Mouse (Mus musculus) embryonic facial prominence, embryonic 10.5 days (tissue): Measurements from ENCODE around the gene Bahcc1. TPM values are rescaled to one million over a fixed set of nuclear protein-coding genes. Genes with fewer than 3 reads are reported as not detected.

Experiments used
- DNase-seq: peaks from one replicate; pipeline ENCODE4 v3.0.0-alpha.2; 2017; ENCODE audit warnings: low spot score
- H3K27ac ChIP-seq: fragments of 300-500 bp; sonication (generic); replicated peaks from 2 replicates; pipeline ENCODE4 v1.5.1; 2016; ENCODE audit warnings: mild to moderate bottlenecking
- H3K27me3 ChIP-seq: fragments of 300-500 bp; sonication (generic); replicated peaks from 2 replicates; pipeline ENCODE4 v1.6.1; 2016; ENCODE audit warnings: low read depth, mild to moderate bottlenecking; ENCODE audit not compliant: poor library complexity, severe bottlenecking
- H3K36me3 ChIP-seq: fragments of 300-500 bp; sonication (generic); replicated peaks from 2 replicates; pipeline ENCODE4 v1.6.1; 2016; ENCODE audit warnings: mild to moderate bottlenecking, moderate library complexity
- H3K4me1 ChIP-seq: fragments of 300-500 bp; sonication (generic); 2 replicates; pipeline ENCODE4 v1.6.1; 2016
- H3K4me3 ChIP-seq: fragments of 300-500 bp; sonication (generic); 2 replicates; pipeline ENCODE4 v1.5.1; 2016; ENCODE audit warnings: mild to moderate bottlenecking, moderate library complexity
- H3K9me3 ChIP-seq: fragments of 300-500 bp; sonication (generic); 2 replicates; pipeline ENCODE4 v1.6.1; 2016; ENCODE audit warnings: mild to moderate bottlenecking
- WGBS: fragments of 180-500 bp; shearing (Covaris S2); methylation state at CpG from one replicate; pipeline ENCODE4 v1.1.7; 2016; 5-methylcytosine and 5-hydroxymethylcytosine counted together
- polyA plus RNA-seq: library from polyadenylated mRNA; unstranded; fragments of >200 nt; fragmentation: Nextera tagmentation; extraction: Ambion mirVana; gene quantifications from 2 replicates; pipeline ENCODE4 v1.2.1, GENCODE M21; 2016

Gene Bahcc1
- polyA plus RNA-seq, 1 experiment from 2014 or later = 18.4 TPM

- WGBS = 69% methylated on average over 7 of the region's 8 CpGs
- Histone ChIP-seq H3K4me3 (no peak overlapping the region), H3K9me3 (no peaks in the 10 kb centered on the region), H3K4me1 (peaks cover 100% of the 10 kb centered on the region), H3K27ac (peak overlapping the region; percentile 61), H3K36me3 (peaks cover 75% of the 10 kb centered on the region), H3K27me3 (no peaks in the 10 kb centered on the region)
- DNase-seq = no peak
Observed at GRCm38 (mm10) chr11:120255499-120255898, 22.8 kb downstream of the Bahcc1 start.

- Histone ChIP-seq H3K4me1 (peaks cover 100% of the 10 kb centered on the region), H3K27ac (peak overlapping the region; percentile 72), H3K27me3 (no peaks in the 10 kb centered on the region), H3K4me3 (0 out of 2 replicates have a peak overlapping the region, but pooled peaks have one; percentile 11), H3K36me3 (peaks cover 77% of the 10 kb centered on the region), H3K9me3 (no peaks in the 10 kb centered on the region)
- 74% methylated on average over 5 of the region's 5 CpGs for WGBS
- no peak for DNase-seq
Observed at GRCm38 (mm10) chr11:120256108-120256507, 23.4 kb downstream of the Bahcc1 start.

- Histone ChIP-seq H3K36me3 (peaks cover 79% of the 10 kb centered on the region), H3K9me3 (no peaks in the 10 kb centered on the region), H3K27ac (peak overlapping the region; percentile 72), H3K4me3 (peak overlapping the region; percentile 21; the same call in 1 of the 2 replicates), H3K27me3 (no peaks in the 10 kb centered on the region), H3K4me1 (peaks cover 100% of the 10 kb centered on the region)
- no peak for DNase-seq
- 68% methylated on average over 10 of the region's 10 CpGs for WGBS
Observed at GRCm38 (mm10) chr11:120256543-120256942, 23.8 kb downstream of the Bahcc1 start.

- WGBS = 83% methylated on average over 10 of the region's 10 CpGs
- peaks cover 100% of the 10 kb centered on the region for H3K4me1 ChIP-seq
- H3K9me3 ChIP-seq = no peaks in the 10 kb centered on the region
- peak overlapping the region; percentile 21; the same call in 1 of the 2 replicates for H3K4me3 ChIP-seq
- H3K27ac ChIP-seq = peak overlapping the region; percentile 36
- DNase-seq = no peak
- no peaks in the 10 kb centered on the region for H3K27me3 ChIP-seq
- H3K36me3 ChIP-seq = peaks cover 80% of the 10 kb centered on the region
Observed at GRCm38 (mm10) chr11:120256981-120257820, 24.5 kb downstream of the Bahcc1 start.

- Histone ChIP-seq H3K27me3 (no peaks in the 10 kb centered on the region), H3K4me3 (no peak overlapping the region), H3K36me3 (peaks cover 80% of the 10 kb centered on the region), H3K9me3 (no peaks in the 10 kb centered on the region), H3K4me1 (peaks cover 98% of the 10 kb centered on the region), H3K27ac (0 out of 2 replicates have a peak overlapping the region, but pooled peaks have one; percentile 8)
- no peak for DNase-seq
- 98% methylated on average over 13 of the region's 13 CpGs for WGBS
Observed at GRCm38 (mm10) chr11:120257911-120258310, 25.2 kb downstream of the Bahcc1 start.

DNA sequence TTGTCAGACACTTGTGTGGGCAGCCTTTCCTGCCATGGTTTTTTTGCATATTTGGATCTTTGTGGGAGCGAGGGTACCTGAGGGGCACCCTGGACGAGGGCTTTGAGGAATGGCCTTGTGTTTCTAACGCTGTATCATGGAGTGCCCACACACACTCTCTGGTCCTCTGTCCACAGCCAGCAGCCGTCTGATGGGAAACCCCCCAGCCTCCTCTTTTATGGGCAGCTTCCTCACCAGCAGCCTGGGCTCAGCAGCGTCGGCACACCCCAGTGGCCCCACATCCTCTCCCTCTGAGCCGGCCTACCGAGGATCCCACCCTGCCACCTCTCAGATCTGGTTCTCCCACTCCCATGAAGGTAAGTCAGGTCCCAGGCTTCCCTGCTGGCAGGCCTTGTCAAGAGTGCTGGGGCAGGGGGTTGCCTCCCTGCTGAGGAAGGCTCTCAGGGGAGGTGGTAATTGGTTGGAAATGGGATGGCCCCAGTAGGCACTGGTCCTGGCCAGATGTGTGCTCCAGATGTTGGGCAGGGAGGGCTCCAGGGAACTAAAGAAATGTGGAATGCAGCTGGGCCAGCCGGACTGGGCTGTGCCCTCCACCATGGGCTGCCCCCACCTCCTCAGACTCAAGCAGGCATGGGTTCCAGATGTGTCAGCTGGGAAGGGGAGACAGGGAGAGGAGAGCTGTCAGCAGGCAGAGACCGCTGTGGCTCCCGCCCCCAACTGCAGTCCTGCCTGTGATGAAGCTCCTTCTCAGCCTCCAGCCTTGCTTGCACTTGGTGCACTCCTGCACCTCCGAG lies 26.3 kb downstream of the Bahcc1 start:
- peak; percentile 84 for DNase-seq
- Histone ChIP-seq H3K4me3 (peak overlapping the region; percentile 28), H3K36me3 (peaks cover 80% of the 10 kb centered on the region), H3K27me3 (no peaks in the 10 kb centered on the region), H3K9me3 (no peaks in the 10 kb centered on the region), H3K27ac (peak overlapping the region; percentile 54), H3K4me1 (peaks cover 98% of the 10 kb centered on the region)
- 55% methylated on average over 12 of the region's 12 CpGs for WGBS

- H3K4me3 ChIP-seq = peak overlapping the region; percentile 6; the same call in 1 of the 2 replicates
- no peaks in the 10 kb centered on the region for H3K27me3 ChIP-seq
- peaks cover 98% of the 10 kb centered on the region for H3K4me1 ChIP-seq
- H3K9me3 ChIP-seq = no peaks in the 10 kb centered on the region
- 0 out of 2 replicates have a peak overlapping the region, but pooled peaks have one; percentile 54 for H3K27ac ChIP-seq
- WGBS = 80% methylated on average over 25 of the region's 25 CpGs
- H3K36me3 ChIP-seq = peaks cover 83% of the 10 kb centered on the region
- no peak for DNase-seq
Observed at GRCm38 (mm10) chr11:120259792-120260768, 27.3 kb downstream of the Bahcc1 start.

GRCm38 (mm10) chr11:120260769-120261150 lies 28.0 kb downstream of the Bahcc1 start:
- Histone ChIP-seq H3K4me1 (peaks cover 98% of the 10 kb centered on the region), H3K27me3 (no peaks in the 10 kb centered on the region), H3K27ac (0 out of 2 replicates have a peak overlapping the region, but pooled peaks have one; percentile 58), H3K4me3 (no peak overlapping the region), H3K9me3 (no peaks in the 10 kb centered on the region), H3K36me3 (peaks cover 88% of the 10 kb centered on the region)
- DNase-seq = no peak
- WGBS = 84% methylated on average over 6 of the region's 6 CpGs

DNA sequence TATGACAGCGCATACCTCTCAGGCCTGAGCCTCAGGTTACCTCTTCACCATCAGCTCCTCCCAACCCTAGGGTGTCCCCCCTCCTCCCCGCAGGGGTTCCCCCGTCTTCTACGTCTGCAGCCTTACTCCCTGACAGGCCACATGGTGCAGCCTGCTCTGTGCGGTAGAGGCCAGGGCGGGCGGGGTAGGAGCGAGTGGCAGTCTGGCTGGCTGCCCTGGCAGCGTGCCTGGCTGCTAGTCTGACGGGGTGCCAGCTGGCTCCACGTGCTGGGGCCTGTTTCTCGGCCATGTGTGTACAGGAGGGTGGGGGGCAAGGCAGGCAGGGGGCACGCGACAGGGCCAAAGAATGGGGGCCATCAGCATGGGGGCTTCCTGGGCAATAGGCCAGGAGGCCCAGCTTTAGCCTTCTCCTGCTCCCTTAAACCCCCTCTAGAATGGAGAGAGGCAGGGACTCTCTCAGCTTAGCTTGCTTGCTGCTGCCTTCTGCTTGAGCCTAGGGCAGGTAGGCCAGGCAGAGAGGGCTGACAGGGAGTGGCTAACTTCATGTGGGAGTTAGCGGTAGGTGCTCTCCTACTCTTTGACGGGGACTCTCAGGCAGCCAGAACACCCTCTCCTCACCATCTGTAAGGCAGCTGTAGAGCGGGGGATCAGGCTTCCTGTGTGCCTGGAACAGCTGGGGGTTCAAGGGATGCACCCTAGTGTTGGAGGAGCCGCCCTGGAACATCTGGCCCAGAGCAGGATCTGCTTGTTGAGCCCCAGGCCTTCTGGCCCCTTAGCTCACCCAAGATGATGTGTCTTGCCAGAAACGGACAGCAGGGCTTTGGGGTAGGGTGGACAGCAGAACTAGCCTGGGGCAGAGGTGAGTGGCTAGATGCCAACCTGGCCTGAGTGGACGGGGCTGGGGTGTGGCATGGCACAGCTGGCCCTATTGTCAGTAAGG lies 28.9 kb downstream of the Bahcc1 start:
- Histone ChIP-seq H3K4me1 (peaks cover 98% of the 10 kb centered on the region), H3K36me3 (peaks cover 89% of the 10 kb centered on the region), H3K4me3 (peak overlapping the region; percentile 27; the same call in 1 of the 2 replicates), H3K9me3 (no peaks in the 10 kb centered on the region), H3K27ac (peak overlapping the region; percentile 58), H3K27me3 (no peaks in the 10 kb centered on the region)
- 56% methylated on average over 20 of the region's 20 CpGs for WGBS
- DNase-seq = peak; percentile 38

DNA sequence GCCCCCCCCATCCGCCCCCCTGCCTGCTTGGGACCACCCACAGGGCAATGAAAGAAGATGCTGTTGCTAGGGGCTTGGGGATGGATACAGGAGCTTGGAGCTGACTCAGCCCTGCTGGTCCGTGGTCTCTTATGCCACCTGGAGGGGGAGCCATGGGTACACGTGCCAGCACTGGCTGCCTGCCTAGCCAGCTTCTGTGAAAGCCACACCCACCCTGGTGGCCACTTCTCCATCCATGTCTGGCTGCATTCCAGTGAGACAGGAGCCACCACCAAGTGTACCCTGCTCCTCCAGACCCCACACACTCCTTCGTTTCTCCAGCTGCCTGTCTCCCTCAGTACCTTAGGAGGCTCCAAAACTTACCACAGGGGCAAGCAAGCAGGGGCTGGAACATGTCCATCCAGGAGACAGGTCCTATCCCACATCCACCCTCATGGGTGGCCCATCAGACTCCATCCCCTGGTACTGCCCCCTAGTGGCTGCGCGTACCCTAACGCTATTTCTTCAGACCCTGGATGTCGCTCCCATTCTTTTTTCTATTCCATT lies 29.7 kb downstream of the Bahcc1 start:
- 40% methylated on average over 8 of the region's 8 CpGs for WGBS
- Histone ChIP-seq H3K4me1 (peaks cover 97% of the 10 kb centered on the region), H3K36me3 (peaks cover 89% of the 10 kb centered on the region), H3K4me3 (peak overlapping the region; percentile 27; the same call in 1 of the 2 replicates), H3K27ac (peak overlapping the region; percentile 58), H3K27me3 (no peaks in the 10 kb centered on the region), H3K9me3 (no peaks in the 10 kb centered on the region)
- DNase-seq = peak; percentile 78

DNA sequence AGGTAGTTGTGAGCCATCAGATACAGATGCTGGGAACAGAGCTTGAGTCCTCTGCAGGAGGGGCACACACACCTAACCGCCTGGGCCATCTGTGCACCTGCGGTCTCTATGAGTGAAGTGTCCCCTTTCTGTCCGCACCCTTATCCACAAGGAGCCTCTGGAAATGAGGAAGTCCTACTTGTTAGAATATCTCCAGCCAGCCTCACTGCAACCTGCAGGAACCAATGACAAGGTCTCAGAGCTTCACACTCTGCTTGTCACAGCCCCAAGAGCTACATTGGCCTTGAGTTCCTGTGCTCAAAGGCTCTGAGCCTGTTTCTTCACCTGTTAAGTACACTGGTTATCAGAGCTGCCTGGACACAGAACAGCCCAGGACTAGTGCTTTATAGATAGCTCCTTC lies 30.4 kb downstream of the Bahcc1 start:
- Histone ChIP-seq H3K9me3 (no peaks in the 10 kb centered on the region), H3K27me3 (no peaks in the 10 kb centered on the region), H3K4me1 (peaks cover 97% of the 10 kb centered on the region), H3K27ac (no peak overlapping the region), H3K4me3 (no peak overlapping the region), H3K36me3 (peaks cover 93% of the 10 kb centered on the region)
- 90% methylated on average over 3 of the region's 3 CpGs for WGBS
- no peak for DNase-seq
